Mouse (Mus musculus) macrophage (primary cell): ENCODE results near the gene Htr7. TPM values are rescaled to one million over a fixed set of nuclear protein-coding genes. Genes with fewer than 3 reads are reported as not detected.

Experiments used
- H3K27ac ChIP-seq: fragments of 350-480 bp; formaldehyde crosslinking; 2 replicates; pipeline ENCODE4 v1.9.0; 2021
- H3K36me3 ChIP-seq: fragments of 350-480 bp; formaldehyde crosslinking; 2 replicates; pipeline ENCODE4 v1.9.0; 2021; ENCODE audit errors: inconsistent target
- H3K4me3 ChIP-seq: fragments of 350-480 bp; formaldehyde crosslinking; 2 replicates; pipeline ENCODE4 v1.9.0; 2021; ENCODE audit errors: inconsistent target
- H3K79me2 ChIP-seq: fragments of 350-480 bp; formaldehyde crosslinking; 2 replicates; pipeline ENCODE4 v1.9.0; 2021; ENCODE audit errors: inconsistent target
- whole genome bisulfite sequencing: methylation state at CpG from one replicate; pipeline ENCODE4 v1.1.7; 2026; ENCODE audit warnings: inconsistent platforms; ENCODE audit not compliant: missing documents; 5-methylcytosine and 5-hydroxymethylcytosine counted together
- polyA plus RNA-seq: library from polyadenylated mRNA; stranded (reverse); fragments of 250-400 nt; gene quantifications from 3 replicates; pipeline ENCODE4 v1.2.4, GENCODE M21; 2018; ENCODE audit warnings: inconsistent platforms
- total RNA-seq, 78 experiments: library from RNA; depleted of rRNA; stranded (reverse); fragments of 250-400 nt; gene quantifications; 1 replicate in 9 of 78; 2 replicates in 24 of 78; 3 replicates in 43 of 78; 4 replicates in 2 of 78; pipeline ENCODE4 v1.2.4; 2018; ENCODE audit warnings: inconsistent platforms in 56 of 78

The Htr7 gene
- total RNA-seq (2018; cell fraction: chromatin; rRNA removed) = not detected
- under 1 TPM in 11 of 26 experiments, not detected in 15; 0.04 to 0.14 (median 0.06) TPM for total RNA-seq (2018; cell fraction: cytosol; rRNA removed)
- total RNA-seq (2018; cell fraction: nucleus; rRNA removed) = under 1 TPM in 8 of 26 experiments, not detected in 18; 0.15 to 0.41 (median 0.24) TPM
- 0.08 to 0.09 TPM in 2 of 3 replicates, not detected in the other for polyA plus RNA-seq

DNA sequence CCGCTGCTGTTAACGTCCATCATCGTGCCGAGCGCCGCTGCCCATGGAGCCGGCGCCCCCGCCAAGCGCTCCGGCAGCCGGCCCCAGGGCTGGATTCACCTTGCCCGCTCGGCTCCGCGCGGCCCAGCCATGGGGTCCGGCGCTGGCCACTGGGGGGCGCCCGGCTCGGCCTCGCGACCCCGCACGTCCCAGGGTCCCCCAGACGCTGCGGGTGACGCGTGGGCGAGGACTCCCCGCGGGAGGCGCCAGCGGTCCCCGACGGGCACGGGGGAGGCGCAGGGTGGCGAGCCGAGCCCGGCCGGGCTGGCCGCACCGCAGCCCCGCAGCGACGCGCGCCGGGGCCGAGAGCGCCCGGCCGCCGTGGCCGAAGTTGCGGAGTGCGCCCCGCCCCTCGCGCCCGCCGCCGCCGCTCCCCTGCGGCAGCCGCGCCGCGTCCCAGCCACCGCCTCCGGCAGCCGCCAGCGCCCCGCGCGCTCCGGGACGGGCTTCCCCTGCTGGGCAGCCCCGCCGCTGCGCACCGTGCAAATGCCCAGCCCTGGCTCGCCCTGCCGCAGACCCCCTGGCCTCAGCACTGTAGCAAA, at the start of gene Htr7:
Htr7 (minus strand) TSS at position 277 of the 581 bp plus-strand sequence.
- Histone ChIP-seq H3K27ac (no peak within 1 kb of the TSS), H3K36me3 (no peaks in the 10 kb centered on the region), H3K79me2 (no peaks in the 10 kb centered on the region), H3K4me3 (no peak within 1 kb of the TSS)
- 2% methylated on average over 70 of the region's 86 CpGs for WGBS

DNA sequence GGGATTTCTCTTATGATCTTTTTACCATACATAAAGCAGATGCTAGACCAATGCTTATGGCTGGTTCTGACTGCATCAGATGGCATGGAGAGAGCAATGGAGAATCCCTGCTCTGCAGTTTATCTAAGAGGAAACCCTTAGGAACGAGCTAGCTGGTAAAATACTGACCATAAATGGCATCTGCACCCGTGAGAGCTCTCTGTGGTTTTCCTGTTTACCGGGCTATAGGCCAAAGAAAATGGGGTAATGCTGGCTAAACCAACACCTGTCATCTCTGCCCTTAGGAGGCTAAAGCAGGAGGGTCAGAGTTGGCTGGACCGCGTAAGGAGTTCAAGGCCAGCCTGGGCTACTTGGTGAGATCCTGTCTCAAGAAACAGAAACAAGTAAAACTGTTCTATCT, 46.6 kb upstream of the Htr7 start:
- H3K79me2 ChIP-seq = no peaks in the 10 kb centered on the region
- H3K36me3 ChIP-seq = peaks cover 31% of the 10 kb centered on the region
- no peak overlapping the region for H3K4me3 ChIP-seq
- WGBS = 45% methylated on average over 5 of the region's 5 CpGs
- H3K27ac ChIP-seq = no peak overlapping the region

DNA sequence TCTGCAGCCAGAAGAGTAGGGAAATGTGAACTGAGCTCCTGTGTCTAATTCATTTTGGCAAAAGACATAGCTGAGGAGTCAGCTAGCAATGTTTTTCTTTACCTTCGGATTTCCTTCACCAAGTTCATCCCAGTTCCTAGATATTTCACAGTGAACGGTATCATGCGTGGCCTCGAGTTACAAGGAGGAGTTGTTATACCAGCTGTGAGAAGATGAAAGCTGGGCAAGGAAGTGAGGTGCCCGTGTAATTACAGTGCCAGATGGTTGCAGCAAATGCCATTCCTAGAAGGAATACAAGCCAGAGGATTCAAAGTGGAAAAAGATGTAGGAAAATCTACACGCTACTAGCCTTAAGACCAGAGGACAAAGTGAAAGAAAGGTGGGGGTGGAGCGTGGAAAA, 41.6 kb upstream of the Htr7 start:
- Histone ChIP-seq H3K27ac (no peak overlapping the region), H3K79me2 (no peaks in the 10 kb centered on the region), H3K4me3 (no peak overlapping the region), H3K36me3 (peaks cover 57% of the 10 kb centered on the region)
- 92% methylated on average over 7 of the region's 7 CpGs for WGBS

DNA sequence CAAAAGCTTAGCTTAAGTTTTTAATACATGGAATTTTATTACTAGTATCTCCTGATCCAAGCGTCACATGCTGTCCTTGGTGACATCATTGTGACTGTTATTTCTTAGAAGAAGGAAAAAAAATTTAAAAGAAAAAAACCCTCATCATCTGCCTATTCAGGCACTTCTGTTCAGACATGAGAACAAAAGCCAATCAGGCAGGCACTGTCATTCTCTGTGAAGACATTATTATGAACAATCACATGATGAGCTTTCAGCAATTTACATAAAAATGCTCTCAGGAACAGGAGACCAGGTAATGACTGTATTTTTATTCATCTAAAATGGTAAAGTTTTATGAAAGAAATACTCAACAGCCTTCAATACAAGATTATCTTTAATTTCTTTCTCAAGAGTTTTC, 41.0 kb upstream of the Htr7 start:
- 88% methylated on average over 1 of the region's 1 CpGs for WGBS
- no peaks in the 10 kb centered on the region for H3K79me2 ChIP-seq
- no peak overlapping the region for H3K4me3 ChIP-seq
- peaks cover 57% of the 10 kb centered on the region for H3K36me3 ChIP-seq
- H3K27ac ChIP-seq = no peak overlapping the region

DNA sequence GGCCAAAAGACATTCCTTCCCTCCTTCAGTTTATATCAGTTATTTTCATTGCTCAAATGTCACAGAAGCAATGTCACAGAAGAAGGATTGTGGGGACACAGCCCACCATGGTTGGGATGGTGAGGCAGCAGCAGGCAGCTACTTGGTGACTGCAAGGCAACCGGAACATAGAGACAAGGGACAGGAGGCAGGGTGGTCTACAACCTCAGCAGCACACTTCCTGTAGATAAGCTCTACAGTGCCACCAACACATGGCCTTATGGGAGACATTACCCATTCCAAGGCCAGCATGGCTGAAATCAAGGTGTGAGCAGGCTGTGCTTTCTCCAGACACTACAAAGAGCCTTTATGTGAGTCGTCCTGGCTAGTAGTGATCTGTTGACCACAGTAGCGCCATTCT, 39.9 kb upstream of the Htr7 start:
- Histone ChIP-seq H3K27ac (no peak overlapping the region), H3K36me3 (peaks cover 52% of the 10 kb centered on the region), H3K4me3 (no peak overlapping the region), H3K79me2 (no peaks in the 10 kb centered on the region)
- WGBS = 84% methylated on average over 3 of the region's 3 CpGs

DNA sequence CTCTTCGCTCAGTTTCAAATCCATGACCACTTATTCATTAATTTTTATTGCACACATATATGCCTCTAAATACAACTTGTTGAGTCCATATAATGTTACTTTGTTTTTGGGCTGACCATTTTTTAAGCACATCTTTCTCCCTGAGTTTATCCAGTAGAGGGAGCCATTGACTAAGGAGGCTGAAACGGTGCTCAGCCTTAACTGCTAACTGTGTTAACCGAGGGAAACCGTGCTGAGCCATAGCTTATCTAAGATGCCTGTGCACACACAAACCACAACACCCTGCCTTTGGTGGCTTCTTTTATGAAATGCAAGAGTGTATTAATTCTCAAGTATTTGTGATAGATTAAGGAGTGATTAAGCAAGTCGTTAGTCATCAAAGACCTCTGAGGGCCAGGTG, 33.5 kb upstream of the Htr7 start:
- Histone ChIP-seq H3K79me2 (no peaks in the 10 kb centered on the region), H3K27ac (no peak overlapping the region), H3K36me3 (peaks cover 28% of the 10 kb centered on the region), H3K4me3 (no peak overlapping the region)
- WGBS = 36% methylated on average over 5 of the region's 5 CpGs

DNA sequence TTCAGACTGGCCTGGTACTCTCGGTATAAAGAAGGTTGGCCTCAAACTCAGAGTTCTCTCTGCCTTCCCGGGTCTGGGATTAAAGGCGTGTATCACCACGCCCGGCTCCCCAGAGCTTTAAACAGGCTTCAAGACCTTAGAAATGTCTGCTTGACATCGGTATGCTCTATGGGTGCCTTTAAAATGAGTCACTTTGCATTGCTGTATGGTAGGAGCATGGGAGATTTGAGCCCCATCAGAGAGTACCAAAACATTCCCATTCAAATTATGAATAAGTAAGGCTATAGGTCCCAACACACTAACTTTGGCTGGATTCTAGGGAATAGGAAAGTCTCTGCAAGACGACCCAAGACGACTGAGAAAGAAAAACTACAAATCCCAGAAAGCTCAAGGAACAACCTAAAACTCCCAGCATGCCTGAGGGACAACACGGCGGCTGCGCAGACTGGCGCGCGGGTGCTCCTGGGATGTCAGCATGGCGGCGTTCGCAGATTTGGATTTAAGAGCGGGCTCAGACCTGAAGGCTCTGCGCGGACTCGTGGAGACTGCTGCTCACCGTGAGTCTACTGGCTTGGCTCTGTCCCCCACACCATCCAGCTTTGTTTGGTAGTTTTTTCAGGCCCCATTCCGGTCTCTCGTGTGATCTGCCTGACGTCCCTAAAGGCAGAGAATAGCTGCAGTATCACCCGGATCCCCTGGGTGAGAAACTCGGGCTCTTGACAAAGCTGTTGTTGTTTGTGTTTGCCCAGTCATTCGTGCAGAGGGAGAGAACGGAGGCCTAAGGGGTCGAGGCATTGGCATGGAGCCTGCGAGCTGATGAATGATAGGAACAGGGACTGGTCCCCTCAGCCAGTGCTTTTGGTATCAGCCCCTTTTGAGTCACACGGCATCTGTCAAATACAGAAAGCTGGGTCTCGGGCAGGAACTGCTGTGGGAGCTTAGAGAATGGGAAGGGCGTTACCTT, 26.2 kb upstream of the Htr7 start, which contains the start of gene Rpp30:
Rpp30 (plus strand) TSS at position 455 of the 964 bp plus-strand sequence.
- Histone ChIP-seq H3K27ac (peak within 1 kb of the TSS; percentile 36), H3K4me3 (peak within 1 kb of the TSS; percentile 97)
- WGBS = 2% methylated on average over 34 of the region's 34 CpGs

DNA sequence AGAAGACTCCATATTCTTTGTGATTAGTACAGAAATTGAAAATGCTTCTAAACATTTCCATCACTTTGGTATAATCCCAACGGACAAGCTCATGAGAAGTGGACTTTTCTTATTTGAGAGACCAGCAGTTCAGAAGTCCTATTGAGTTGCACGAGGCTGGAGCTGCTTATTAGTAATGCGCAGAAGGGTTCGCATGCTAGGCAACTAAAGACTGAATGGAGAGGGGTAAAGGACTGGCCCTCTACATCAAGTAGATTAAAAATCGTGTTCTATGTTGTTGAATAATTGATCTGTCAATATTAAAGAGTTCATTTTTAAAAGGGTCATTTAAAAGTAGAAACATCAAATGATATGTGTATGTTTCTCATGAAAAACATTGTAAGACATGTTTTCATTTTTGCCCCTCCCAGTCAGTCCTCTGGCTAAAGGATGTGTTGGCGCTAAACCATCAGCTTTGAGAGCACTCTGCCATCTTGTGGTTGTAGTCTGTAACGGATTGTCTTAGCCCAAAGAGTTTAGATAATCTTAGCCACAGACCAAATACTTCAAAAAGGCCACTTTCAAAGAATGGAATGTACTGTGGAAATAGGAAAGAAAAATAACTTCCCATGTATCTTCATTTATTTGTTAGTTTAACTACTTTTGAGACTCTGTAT, 25.4 kb upstream of the Htr7 start:
- Histone ChIP-seq H3K79me2 (peaks cover 20% of the 10 kb centered on the region), H3K27ac (0 out of 2 replicates have a peak overlapping the region, but pooled peaks have one; percentile 36), H3K4me3 (peak overlapping the region; percentile 97; the same call in 1 of the 2 replicates), H3K36me3 (no peaks in the 10 kb centered on the region)
- WGBS = 53% methylated on average over 7 of the region's 7 CpGs

More for the DNA sequence above, 26.2 kb upstream of the Htr7 start, which contains the start of gene Rpp30:
- Histone ChIP-seq H3K36me3 (peaks cover 7% of the 10 kb centered on the region; the same call in 1 of the 2 replicates), H3K79me2 (peaks cover 20% of the 10 kb centered on the region)

DNA sequence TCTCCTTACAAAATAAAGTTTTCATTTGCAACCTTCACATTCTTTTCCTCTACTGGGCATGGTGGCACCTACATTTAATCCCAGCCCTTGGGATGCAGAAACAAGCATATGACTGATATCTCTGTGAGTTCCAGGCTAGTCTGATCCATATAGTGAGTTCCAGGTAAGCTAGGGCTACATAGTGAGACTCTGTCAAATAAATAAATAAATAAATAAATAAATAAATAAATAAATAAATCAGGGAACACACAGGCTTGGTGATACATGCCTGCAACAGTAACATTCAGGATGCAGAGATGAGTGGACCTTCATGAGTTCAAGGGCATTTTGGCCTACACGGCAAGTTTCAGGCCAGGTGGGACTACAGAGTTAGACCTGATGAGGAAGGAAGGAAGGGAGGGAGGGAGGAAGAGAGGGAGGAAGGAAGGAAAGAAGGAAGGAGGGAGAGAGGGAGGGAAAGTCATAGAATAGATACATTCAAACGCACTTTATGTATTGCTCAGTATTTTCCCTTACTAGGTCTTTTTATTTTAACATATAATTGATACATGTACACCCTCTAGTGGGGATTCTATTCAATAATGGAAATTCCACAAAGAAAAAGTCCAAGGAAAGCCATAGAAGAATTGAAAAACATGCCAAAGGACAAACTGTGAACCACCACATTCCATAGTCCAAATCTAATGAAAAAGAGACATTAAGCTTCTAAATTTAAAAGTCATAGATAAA, 5.7 kb upstream of the Htr7 start:
- Histone ChIP-seq H3K36me3 (no peaks in the 10 kb centered on the region), H3K4me3 (no peak overlapping the region), H3K27ac (no peak overlapping the region), H3K79me2 (no peaks in the 10 kb centered on the region)
- 42% methylated on average over 2 of the region's 2 CpGs for WGBS

DNA sequence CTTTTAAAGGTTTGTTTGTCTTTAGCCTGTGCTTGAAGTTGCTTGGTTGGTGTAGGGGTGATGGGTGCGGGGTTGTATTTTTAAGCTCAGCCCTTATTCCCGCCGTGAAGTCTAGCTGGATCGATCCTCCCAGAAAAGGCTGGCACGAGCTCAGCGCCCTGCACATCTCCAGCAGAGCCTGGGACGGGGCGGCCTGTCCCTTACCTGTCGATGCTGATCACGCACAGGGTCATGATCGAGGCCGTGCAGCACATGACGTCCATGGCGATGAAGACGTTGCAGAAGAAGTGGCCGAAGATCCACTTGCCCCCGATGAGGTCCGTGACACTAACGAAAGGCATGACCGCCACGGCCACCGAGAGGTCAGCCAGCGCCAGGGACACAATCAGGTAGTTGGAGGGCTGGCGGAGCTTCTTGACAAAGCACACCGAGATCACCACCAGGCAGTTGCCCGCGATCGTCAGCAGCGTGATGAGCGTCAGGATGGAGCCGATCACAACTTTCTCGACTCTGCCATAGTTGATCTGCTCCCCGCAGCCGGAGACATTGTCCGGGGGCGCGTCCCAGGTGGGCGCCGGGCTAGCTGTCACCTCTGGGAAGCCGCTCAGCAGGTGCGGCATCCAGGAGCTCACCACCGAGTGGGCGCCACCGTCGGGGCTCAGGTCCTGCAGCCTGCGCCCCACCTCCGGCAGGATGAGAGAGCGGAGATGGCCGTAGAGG, 645 bp downstream of the Htr7 start:
- WGBS = 14% methylated on average over 42 of the region's 49 CpGs
- H3K27ac ChIP-seq = no peak overlapping the region
- no peak overlapping the region for H3K4me3 ChIP-seq
- no peaks in the 10 kb centered on the region for H3K36me3 ChIP-seq
- H3K79me2 ChIP-seq = no peaks in the 10 kb centered on the region

DNA sequence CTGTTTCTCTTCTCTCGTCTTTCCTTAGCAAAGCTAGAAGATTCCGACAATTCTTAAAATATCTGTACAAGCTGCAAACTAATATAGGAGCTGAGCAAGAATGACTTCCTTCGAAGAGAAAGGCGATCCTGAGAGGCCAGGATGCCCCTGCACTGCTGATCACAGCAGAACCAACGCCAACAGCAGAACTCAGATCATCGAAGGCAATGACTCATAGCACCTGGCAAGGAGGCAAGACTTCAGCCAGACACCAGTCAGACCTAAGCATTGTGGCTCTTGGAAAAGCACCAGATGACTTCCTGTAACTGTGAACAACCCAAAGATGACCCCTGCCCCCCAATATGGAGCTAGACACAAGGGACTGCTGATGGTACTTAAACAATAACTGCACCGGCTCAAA, 11.3 kb downstream of the Htr7 start:
- Histone ChIP-seq H3K27ac (no peak overlapping the region), H3K79me2 (no peaks in the 10 kb centered on the region), H3K4me3 (no peak overlapping the region), H3K36me3 (no peaks in the 10 kb centered on the region)
- WGBS = 77% methylated on average over 7 of the region's 7 CpGs

DNA sequence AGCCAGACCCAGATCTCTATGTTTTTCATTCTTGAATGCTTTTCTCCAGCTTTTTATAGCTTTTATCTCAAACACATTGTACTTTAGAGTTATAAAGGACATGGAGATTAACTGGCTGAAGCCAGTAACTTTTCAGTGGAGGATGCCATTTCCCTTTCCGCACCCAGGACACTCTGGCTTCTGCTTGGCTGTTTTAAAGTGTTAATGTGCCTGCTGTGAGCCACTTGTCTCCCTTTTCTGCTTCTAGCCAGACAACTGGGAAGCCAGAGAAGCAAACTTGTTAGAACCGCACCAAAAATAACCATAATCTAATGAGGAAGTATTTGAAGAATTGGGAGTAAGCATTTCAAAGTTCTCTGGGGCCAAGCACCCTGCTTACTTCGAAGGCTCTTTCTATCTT, 42.5 kb downstream of the Htr7 start:
- Histone ChIP-seq H3K27ac (no peak overlapping the region), H3K4me3 (no peak overlapping the region), H3K79me2 (no peaks in the 10 kb centered on the region), H3K36me3 (no peaks in the 10 kb centered on the region)
- WGBS = 46% methylated on average over 2 of the region's 3 CpGs

DNA sequence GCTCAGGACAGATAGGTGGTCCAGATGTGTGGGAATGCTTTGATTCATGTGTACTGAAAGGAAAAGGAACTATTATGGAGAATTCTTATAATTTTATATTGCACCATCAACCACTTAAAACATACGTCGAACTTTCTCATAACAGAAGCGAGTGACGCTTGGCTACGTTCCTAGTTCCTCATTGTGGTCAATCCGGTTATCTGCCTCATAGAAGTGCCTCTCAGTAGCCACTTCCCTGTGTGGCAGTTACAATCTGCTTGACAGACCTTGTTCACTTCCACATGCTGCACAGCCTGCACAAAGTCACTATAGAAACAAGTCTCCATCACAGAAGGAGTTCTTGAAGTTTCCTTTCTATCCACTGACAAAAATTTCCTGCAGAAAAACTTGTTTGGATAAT, 51.0 kb downstream of the Htr7 start:
- Histone ChIP-seq H3K4me3 (no peak overlapping the region), H3K79me2 (no peaks in the 10 kb centered on the region), H3K36me3 (no peaks in the 10 kb centered on the region), H3K27ac (no peak overlapping the region)
- WGBS = 0% methylated on average over 6 of the region's 6 CpGs
